Mouse (Mus musculus): Measurements from ENCODE around the gene Arrdc5. TPM values are rescaled to one million over a fixed set of nuclear protein-coding genes. Genes with fewer than 3 reads are reported as not detected.

Arrdc5 gene
- total and polyA plus RNA-seq, 3 experiments: not detected

- TF ChIP-seq EP300 (IDR thresholded peaks at IDR 0.05; ENCODE audit: low read length): no peak
- TF ChIP-seq MXI1 (IDR thresholded peaks at IDR 0.05; ENCODE audit: low read depth, low read length): no peak
- TF ChIP-seq JUN (IDR thresholded peaks at IDR 0.05; ENCODE audit: insufficient read depth, low read depth, low read length): no peak
- peak; percentile 63 to 74 for TF ChIP-seq CTCF (conservative IDR thresholded peaks at IDR 0.05 in 1 of 2, IDR thresholded peaks at IDR 0.05 in 1 of 2; ENCODE audit: low read depth in 2 of 2, low read length in 2 of 2)
- TF ChIP-seq MAX (IDR thresholded peaks at IDR 0.05; ENCODE audit: low read length): peak; percentile 45; the same call in 1 of the 2 replicates
- TF ChIP-seq TBP (conservative IDR thresholded peaks at IDR 0.05; ENCODE audit: low read depth, low read length): 0 out of 2 replicates have a peak, but pooled peaks have one; percentile 21
- TF ChIP-seq BHLHE40 (IDR thresholded peaks at IDR 0.05; ENCODE audit: low read depth, low read length): no peak
- TF ChIP-seq RCOR1 (conservative IDR thresholded peaks at IDR 0.05; ENCODE audit: low read depth, low read length): no peak
- no peak for TF ChIP-seq E2F4 (IDR thresholded peaks at IDR 0.05; ENCODE audit: insufficient replicate concordance, low read depth, low read length)
- TF ChIP-seq MEF2A (IDR thresholded peaks at IDR 0.05; ENCODE audit: borderline replicate concordance, low read depth, low read length): no peak
- TF ChIP-seq SMC3 (IDR thresholded peaks at IDR 0.05; ENCODE audit: low read depth, low read length): peak; percentile 66
- TF ChIP-seq KAT2A (IDR thresholded peaks at IDR 0.05; ENCODE audit: insufficient replicate concordance, low read length): no peak
- TF ChIP-seq RAD21 (IDR thresholded peaks at IDR 0.05; ENCODE audit: low read depth, low read length): peak; percentile 19
- TF ChIP-seq ELF1 (IDR thresholded peaks at IDR 0.05; ENCODE audit: low read depth, low read length): no peak
- TF ChIP-seq POLR2A (IDR thresholded peaks at IDR 0.05; ENCODE audit: low read depth, low read length): no peak
- TF ChIP-seq MAFK (IDR thresholded peaks at IDR 0.05; ENCODE audit: insufficient replicate concordance, low read length): no peak
- TF ChIP-seq NELFE (IDR thresholded peaks at IDR 0.05; ENCODE audit: low read depth, low read length): no peak
- TF ChIP-seq CHD1 (IDR thresholded peaks at IDR 0.05; ENCODE audit: low read depth, low read length): no peak
Observed at GRCm38 (mm10) chr17:56338909-56339308, 38.8 kb upstream of the Arrdc5 start (continued).

GRCm38 (mm10) chr17:56337791-56338190 is 37.7 kb upstream of the Arrdc5 start:
- in situ Hi-C loops (cut with MboI; ENCODE audit: low pct_ligation_motif_present, low pct_unique_long_range_greater_than_20kb, low sequenced_read_pairs) (no loop called here), dilution Hi-C loops (cut with MboI; ENCODE audit: extremely low pct_ligation_motif_present, extremely low pct_unique_long_range_greater_than_20kb, low sequenced_read_pairs) (no loop called here)
- Histone ChIP-seq H3K9me3 (replicated peaks; ENCODE audit: low read length) (no peaks in the 10 kb centered on the region), H3K4me1 (ENCODE audit: control insufficient read depth in 1 of 2, insufficient read depth in 2 of 2) (peaks cover 24 to 51% of the 10 kb centered on the region in 2 experiments), H3K27ac (ENCODE audit: insufficient read depth, low read depth) (no peak overlapping the region), H3K4me2 (ENCODE audit: insufficient read depth, low read depth, poor library complexity, severe bottlenecking) (no peak overlapping the region), H3K27me3 (replicated peaks) (no peaks in the 10 kb centered on the region), H3K9ac (ENCODE audit: insufficient read depth, low read depth) (no peak overlapping the region), H3K36me3 (replicated peaks in 1 of 2; ENCODE audit: control insufficient read depth in 1 of 2, insufficient read depth in 1 of 2, low read length in 1 of 2) (peaks cover 0 to 23% of the 10 kb centered on the region in 2 experiments), H3K4me3 (replicated peaks in 1 of 3; ENCODE audit: low read depth in 2 of 3, low read length in 2 of 3, poor library complexity in 1 of 3) (no peak overlapping the region), H3K79me2 (replicated peaks; ENCODE audit: control insufficient read depth, extremely low read depth, insufficient read depth, poor library complexity, severe bottlenecking) (no peaks in the 10 kb centered on the region)
- peak; percentile 35 for DNase-seq (ENCODE audit: extremely low read depth)
- TF ChIP-seq USF2 (conservative IDR thresholded peaks at IDR 0.05; ENCODE audit: low read depth, low read length) (no peak), RCOR1 (conservative IDR thresholded peaks at IDR 0.05; ENCODE audit: low read depth, low read length) (no peak), CTCF (conservative IDR thresholded peaks at IDR 0.05 in 1 of 2, IDR thresholded peaks at IDR 0.05 in 1 of 2; ENCODE audit: low read depth in 2 of 2, low read length in 2 of 2) (peak in 1 of 2 experiments; percentile 17; a peak in 1 of 4 replicates)

- TF ChIP-seq ELF1 (IDR thresholded peaks at IDR 0.05; ENCODE audit: low read depth, low read length) (peak; percentile 19; the same call in 1 of the 2 replicates), IRF4 (IDR thresholded peaks at IDR 0.05; ENCODE audit: low read depth, low read length) (peak; percentile 34; the same call in 1 of the 2 replicates), SMC3 (IDR thresholded peaks at IDR 0.05; ENCODE audit: low read depth, low read length) (peak; percentile 72), BHLHE40 (IDR thresholded peaks at IDR 0.05; ENCODE audit: low read depth, low read length) (0 out of 2 replicates have a peak, but pooled peaks have one; percentile 3), MAZ (IDR thresholded peaks at IDR 0.05; ENCODE audit: low read depth, low read length) (0 out of 2 replicates have a peak, but pooled peaks have one; percentile 31), CTCF (conservative IDR thresholded peaks at IDR 0.05 in 1 of 2, IDR thresholded peaks at IDR 0.05 in 1 of 2; ENCODE audit: low read depth in 2 of 2, low read length in 2 of 2) (peak; percentile 67 to 84), MEF2A (IDR thresholded peaks at IDR 0.05; ENCODE audit: borderline replicate concordance, low read depth, low read length) (no peak), RAD21 (IDR thresholded peaks at IDR 0.05; ENCODE audit: low read depth, low read length) (peak; percentile 73), CHD2 (IDR thresholded peaks at IDR 0.05; ENCODE audit: low read length) (no peak), E2F4 (IDR thresholded peaks at IDR 0.05; ENCODE audit: insufficient replicate concordance, low read depth, low read length) (no peak), SIN3A (IDR thresholded peaks at IDR 0.05; ENCODE audit: low read length) (no peak; the same call in 1 of the 2 replicates)
- Histone ChIP-seq H3K36me3 (replicated peaks in 1 of 2; ENCODE audit: control insufficient read depth in 1 of 2, insufficient read depth in 1 of 2, low read length in 1 of 2) (peaks cover 0 to 23% of the 10 kb centered on the region in 2 experiments), H3K9ac (ENCODE audit: insufficient read depth, low read depth) (no peak overlapping the region), H3K27me3 (replicated peaks) (no peaks in the 10 kb centered on the region), H3K9me3 (replicated peaks; ENCODE audit: low read length) (no peaks in the 10 kb centered on the region), H3K79me2 (replicated peaks; ENCODE audit: control insufficient read depth, extremely low read depth, insufficient read depth, poor library complexity, severe bottlenecking) (no peaks in the 10 kb centered on the region), H3K27ac (ENCODE audit: insufficient read depth, low read depth) (no peak overlapping the region), H3K4me3 (replicated peaks in 1 of 3; ENCODE audit: low read depth in 2 of 3, low read length in 2 of 3, poor library complexity in 1 of 3) (no peak overlapping the region), H3K4me2 (ENCODE audit: insufficient read depth, low read depth, poor library complexity, severe bottlenecking) (no peak overlapping the region), H3K4me1 (ENCODE audit: control insufficient read depth in 1 of 2, insufficient read depth in 2 of 2) (peaks cover 24 to 51% of the 10 kb centered on the region in 2 experiments)
- in situ Hi-C loops (cut with MboI; ENCODE audit: low pct_ligation_motif_present, low pct_unique_long_range_greater_than_20kb, low sequenced_read_pairs) (no loop called here), dilution Hi-C loops (cut with MboI; ENCODE audit: extremely low pct_ligation_motif_present, extremely low pct_unique_long_range_greater_than_20kb, low sequenced_read_pairs) (no loop called here)
- DNase-seq (ENCODE audit: extremely low read depth): peak; percentile 65
Observed at GRCm38 (mm10) chr17:56337190-56337589, 37.1 kb upstream of the Arrdc5 start.

All from CH12.LX (cell line).